Mouse (Mus musculus): ENCODE data around the gene Tceanc2.
"Not testable (repeated sequence)": the region's sequence is repeated elsewhere in the genome, so short reads cannot be mapped to it uniquely, and the experiment has no call there.

Gene Tceanc2

GRCm38 (mm10) chr4:107126891-107127524 lies 51.9 kb downstream of the Tceanc2 start:
- DNase-seq (ENCODE audit: low read depth) = no peak

- DNase-seq (ENCODE audit: low read depth) = no peak
These were observed 52.5 kb downstream of the Tceanc2 start for GRCm38 (mm10) chr4:107126389-107126788.

- no peak for DNase-seq (ENCODE audit: low read depth)
These were observed 53.8 kb downstream of the Tceanc2 start for GRCm38 (mm10) chr4:107125101-107125500.

- DNase-seq (ENCODE audit: low read depth) = no peak
These were observed 54.5 kb downstream of the Tceanc2 start for GRCm38 (mm10) chr4:107124376-107124775.

- no peak for DNase-seq (ENCODE audit: low read depth)
These were observed 57.6 kb downstream of the Tceanc2 start for GRCm38 (mm10) chr4:107121165-107121943.

- DNase-seq (ENCODE audit: low read depth) = no peak
These were observed 58.2 kb downstream of the Tceanc2 start for GRCm38 (mm10) chr4:107120676-107121075.

GRCm38 (mm10) chr4:107119056-107119455 lies 59.9 kb downstream of the Tceanc2 start:
- no peak for DNase-seq (ENCODE audit: low read depth)

GRCm38 (mm10) chr4:107117741-107118385 lies 61.1 kb downstream of the Tceanc2 start:
- DNase-seq (ENCODE audit: low read depth) = no peak

- DNase-seq (ENCODE audit: low read depth) = no peak
These were observed 64.6 kb downstream of the Tceanc2 start for GRCm38 (mm10) chr4:107114278-107114677.

GRCm38 (mm10) chr4:107109181-107109580 lies 69.7 kb downstream of the Tceanc2 start:
- not testable (repeated sequence) for DNase-seq (ENCODE audit: low read depth)

- DNase-seq (ENCODE audit: low read depth) = no peak
These were observed 70.6 kb downstream of the Tceanc2 start for GRCm38 (mm10) chr4:107108291-107108731.

- no peak for DNase-seq (ENCODE audit: low read depth)
These were observed 72.1 kb downstream of the Tceanc2 start for GRCm38 (mm10) chr4:107106777-107107176.

- no peak for DNase-seq (ENCODE audit: low read depth)
These were observed 76.7 kb downstream of the Tceanc2 start for GRCm38 (mm10) chr4:107102220-107102619.

GRCm38 (mm10) chr4:107098791-107099525 lies 80.0 kb downstream of the Tceanc2 start:
- DNase-seq (ENCODE audit: low read depth) = no peak

- DNase-seq (ENCODE audit: low read depth) = no peak
These were observed 80.5 kb downstream of the Tceanc2 start for GRCm38 (mm10) chr4:107098375-107098774.

GRCm38 (mm10) chr4:107097871-107098270 lies 81.0 kb downstream of the Tceanc2 start:
- no peak for DNase-seq (ENCODE audit: low read depth)

- no peak for DNase-seq (ENCODE audit: low read depth)
These were observed 82.0 kb downstream of the Tceanc2 start, which contains the start of gene Cdcp2 for GRCm38 (mm10) chr4:107096841-107097373. Gene Cdcp2 (plus strand): TSS chr4:107096891.

- peak; percentile 31 for DNase-seq (ENCODE audit: low read depth)
These were observed 82.9 kb downstream of the Tceanc2 start for GRCm38 (mm10) chr4:107096043-107096442.

- no peak for DNase-seq (ENCODE audit: low read depth)
These were observed 84.3 kb downstream of the Tceanc2 start for GRCm38 (mm10) chr4:107094484-107095187.

- DNase-seq (ENCODE audit: low read depth) = no peak
These were observed 87.2 kb downstream of the Tceanc2 start for GRCm38 (mm10) chr4:107091696-107092095.

GRCm38 (mm10) chr4:107084858-107085257 lies 94.1 kb downstream of the Tceanc2 start:
- DNase-seq (ENCODE audit: low read depth) = no peak

Data from c-Kit-positive CD71-negative TER-119-negative erythroid progenitor cells, embryonic 14.5 days (primary cell).